Mouse (Mus musculus): ENCODE results near the gene Amdhd2. TPM values are rescaled to one million over a fixed set of nuclear protein-coding genes. Genes with fewer than 3 reads are reported as not detected.
A peak's percentile ranks its signal among the peaks of the same experiment; 100 is the strongest.
"Not testable (repeated sequence)": the region's sequence is repeated elsewhere in the genome, so short reads cannot be mapped to it uniquely, and the experiment has no call there.

Amdhd2 gene
- total and polyA plus RNA-seq, 2 experiments from 2014 or later = 34.0 to 58.6 TPM

DNA sequence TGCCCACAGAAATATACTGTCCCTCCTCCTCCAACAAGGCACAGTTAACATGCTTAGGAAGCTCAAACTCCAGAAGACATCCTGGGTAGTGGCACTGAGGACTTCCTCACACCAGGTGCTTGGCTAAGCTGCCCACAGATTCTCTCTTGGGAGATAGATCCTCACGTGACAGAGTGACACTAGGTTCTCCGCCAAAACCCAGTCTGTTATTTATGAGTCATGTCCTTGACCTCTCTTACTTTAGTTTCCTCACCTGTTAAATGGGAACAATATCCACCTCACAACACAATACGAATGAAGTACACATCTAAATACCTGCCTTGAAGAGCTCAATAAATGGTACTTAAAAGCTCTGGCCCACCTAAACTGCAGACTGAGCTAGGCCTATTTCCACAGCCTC is 24.3 kb downstream of the Amdhd2 start:
- no peak for DNase-seq (ENCODE audit: low spot score)
- Histone ChIP-seq H3K36me3 (ENCODE audit: insufficient read depth, low read length) (no peaks in the 10 kb centered on the region), H3K4me2 (ENCODE audit: low read depth, low read length, poor library complexity, severe bottlenecking) (no peak overlapping the region), H3K4me1 (ENCODE audit: insufficient read depth, low read length) (peaks cover 12% of the 10 kb centered on the region), H3K27ac (ENCODE audit: low read depth, low read length) (no peak overlapping the region), H3K9me3 (ENCODE audit: low read length) (no peaks in the 10 kb centered on the region), H3K27me3 (ENCODE audit: insufficient read depth, low read length) (no peaks in the 10 kb centered on the region), H3K4me3 (ENCODE audit: low read depth, low read length) (no peak overlapping the region), H3K9ac (replicated peaks; ENCODE audit: low read length, poor library complexity, severe bottlenecking) (no peak overlapping the region)
- TF ChIP-seq CTCF (IDR thresholded peaks at IDR 0.05) = no peak
- 83% methylated on average over 3 of the region's 3 CpGs for WGBS
- ATAC-seq (ENCODE audit: low FRiP score) = no peak

DNA sequence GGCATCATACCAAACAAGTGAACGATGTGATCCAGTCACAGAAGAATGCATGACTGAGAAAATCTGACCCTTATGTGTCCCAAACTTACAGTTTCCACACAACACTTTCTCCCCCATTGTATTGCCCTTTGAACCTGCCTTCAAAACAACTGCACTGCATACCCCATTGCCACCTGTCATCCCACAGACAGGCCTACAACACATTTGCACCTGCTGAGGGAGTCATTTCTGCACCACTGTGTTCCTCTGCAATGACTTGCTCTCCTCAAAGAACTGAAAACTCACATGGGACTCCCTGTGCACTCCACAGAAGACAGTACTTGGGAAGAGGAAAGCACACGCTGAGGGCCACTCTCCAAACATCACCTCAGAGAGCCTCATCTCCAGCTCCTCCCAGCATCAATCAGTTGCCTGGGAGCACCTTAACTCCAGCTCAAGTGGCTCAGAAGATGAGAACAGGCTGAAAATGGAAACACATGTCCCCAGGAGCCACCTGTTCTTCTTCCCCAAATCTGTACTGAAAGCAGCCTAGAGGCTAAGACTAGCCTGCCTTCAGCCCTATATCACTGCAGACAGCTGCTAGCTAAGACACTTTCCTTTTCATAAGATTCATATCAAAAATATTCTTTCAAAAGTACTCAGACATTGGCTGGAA is 26.2 kb downstream of the Amdhd2 start:
- no peaks in the 10 kb centered on the region for H3K9me3 ChIP-seq (ENCODE audit: low read length)
- no peak overlapping the region for H3K4me2 ChIP-seq (ENCODE audit: low read depth, low read length, poor library complexity, severe bottlenecking)
- H3K36me3 ChIP-seq (ENCODE audit: insufficient read depth, low read length) = no peaks in the 10 kb centered on the region
- TF ChIP-seq CTCF (IDR thresholded peaks at IDR 0.05) = no peak
- no peak overlapping the region for H3K4me3 ChIP-seq (ENCODE audit: low read depth, low read length)
- H3K27me3 ChIP-seq (ENCODE audit: insufficient read depth, low read length) = no peaks in the 10 kb centered on the region
- H3K27ac ChIP-seq (ENCODE audit: low read depth, low read length) = no peak overlapping the region
- no peak overlapping the region for H3K9ac ChIP-seq (replicated peaks; ENCODE audit: low read length, poor library complexity, severe bottlenecking)
- peaks cover 10% of the 10 kb centered on the region for H3K4me1 ChIP-seq (ENCODE audit: insufficient read depth, low read length)
- WGBS = 72% methylated on average over 2 of the region's 2 CpGs
- ATAC-seq (ENCODE audit: low FRiP score) (no peak), DNase-seq (ENCODE audit: low spot score) (no peak)

DNA sequence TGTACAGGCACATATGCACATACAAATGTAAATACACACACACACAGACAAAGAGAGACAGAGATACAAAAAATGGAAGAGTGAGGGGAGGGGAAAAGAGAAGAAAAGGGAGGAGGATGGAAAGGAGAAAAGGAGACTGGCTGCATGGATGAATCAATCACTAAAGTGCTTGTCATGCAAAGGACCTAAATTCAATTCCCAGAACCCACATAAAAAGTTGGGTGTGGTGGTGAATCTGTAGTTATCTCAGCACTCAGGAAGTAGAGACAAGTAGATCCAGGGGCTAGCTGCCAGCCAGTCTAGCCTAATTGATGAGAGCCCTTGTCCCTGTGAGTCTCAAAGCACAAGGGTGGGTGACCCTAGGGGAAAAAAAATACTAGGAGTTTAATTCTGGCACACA is 29.5 kb downstream of the Amdhd2 start:
- no peak for DNase-seq (ENCODE audit: low spot score)
- Histone ChIP-seq H3K27ac (ENCODE audit: low read depth, low read length) (no peak overlapping the region), H3K9me3 (ENCODE audit: low read length) (no peaks in the 10 kb centered on the region), H3K4me3 (ENCODE audit: low read depth, low read length) (no peak overlapping the region), H3K36me3 (ENCODE audit: insufficient read depth, low read length) (no peaks in the 10 kb centered on the region), H3K9ac (replicated peaks; ENCODE audit: low read length, poor library complexity, severe bottlenecking) (no peak overlapping the region), H3K4me1 (ENCODE audit: insufficient read depth, low read length) (no peaks in the 10 kb centered on the region), H3K4me2 (ENCODE audit: low read depth, low read length, poor library complexity, severe bottlenecking) (no peak overlapping the region), H3K27me3 (ENCODE audit: insufficient read depth, low read length) (no peaks in the 10 kb centered on the region)
- no peak for TF ChIP-seq CTCF (IDR thresholded peaks at IDR 0.05)
- no peak for ATAC-seq (ENCODE audit: low FRiP score)

DNA sequence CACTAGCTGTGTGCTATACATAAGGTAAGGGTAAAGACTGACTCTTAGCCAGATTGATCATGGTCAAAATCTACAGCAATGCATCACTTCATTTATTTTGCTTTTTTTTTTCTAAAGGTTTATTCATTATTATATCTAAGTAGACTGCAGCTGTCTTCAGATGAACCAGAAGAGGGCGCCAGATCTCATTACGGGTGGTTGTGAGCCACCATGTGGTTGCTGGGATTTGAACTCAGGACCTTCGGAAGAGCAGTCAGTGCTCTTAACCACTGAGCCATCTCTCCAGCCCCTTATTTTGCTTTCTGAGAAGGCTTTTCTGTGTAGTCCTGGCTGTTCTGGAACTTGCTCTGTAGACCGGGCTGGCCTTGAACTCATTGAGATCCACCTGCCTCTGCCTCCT is 30.6 kb downstream of the Amdhd2 start:
- not testable (repeated sequence) for H3K4me2 ChIP-seq (ENCODE audit: low read depth, low read length, poor library complexity, severe bottlenecking); DNase-seq (ENCODE audit: low spot score); ATAC-seq (ENCODE audit: low FRiP score); H3K4me1 ChIP-seq (ENCODE audit: insufficient read depth, low read length); H3K9me3 ChIP-seq (ENCODE audit: low read length); H3K9ac ChIP-seq (replicated peaks; ENCODE audit: low read length, poor library complexity, severe bottlenecking); H3K4me3 ChIP-seq (ENCODE audit: low read depth, low read length); H3K36me3 ChIP-seq (ENCODE audit: insufficient read depth, low read length); H3K27ac ChIP-seq (ENCODE audit: low read depth, low read length); H3K27me3 ChIP-seq (ENCODE audit: insufficient read depth, low read length)
- 82% methylated on average over 4 of the region's 4 CpGs for WGBS

DNA sequence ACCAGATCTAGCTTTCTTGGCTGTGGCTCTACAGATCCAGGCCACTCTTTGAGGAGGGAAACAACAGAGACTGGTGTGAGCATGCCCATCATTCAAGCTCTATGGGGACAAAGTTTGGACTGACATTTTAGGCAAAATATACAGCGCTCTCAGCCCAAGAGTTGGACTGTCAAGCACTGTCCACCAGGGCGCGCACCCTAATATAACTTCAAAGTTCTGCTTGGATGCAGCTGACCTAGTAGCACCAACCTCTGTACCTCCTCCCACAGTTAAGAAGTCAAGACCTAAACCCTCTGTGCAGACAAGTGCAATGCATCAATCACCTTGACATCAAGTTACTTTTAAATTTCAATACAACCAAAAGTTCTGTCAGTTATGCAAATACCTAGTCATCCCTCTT is 32.0 kb downstream of the Amdhd2 start:
- Histone ChIP-seq H3K4me1 (ENCODE audit: insufficient read depth, low read length) (no peaks in the 10 kb centered on the region), H3K4me2 (ENCODE audit: low read depth, low read length, poor library complexity, severe bottlenecking) (no peak overlapping the region), H3K9ac (replicated peaks; ENCODE audit: low read length, poor library complexity, severe bottlenecking) (no peak overlapping the region), H3K27me3 (ENCODE audit: insufficient read depth, low read length) (no peaks in the 10 kb centered on the region), H3K4me3 (ENCODE audit: low read depth, low read length) (no peak overlapping the region), H3K36me3 (ENCODE audit: insufficient read depth, low read length) (no peaks in the 10 kb centered on the region), H3K27ac (ENCODE audit: low read depth, low read length) (no peak overlapping the region), H3K9me3 (ENCODE audit: low read length) (no peaks in the 10 kb centered on the region)
- TF ChIP-seq CTCF (IDR thresholded peaks at IDR 0.05) = peak; percentile 8; the same call in 1 of the 2 replicates
- no peak for ATAC-seq (ENCODE audit: low FRiP score)
- WGBS = 92% methylated on average over 3 of the region's 3 CpGs
- no peak for DNase-seq (ENCODE audit: low spot score)

DNA sequence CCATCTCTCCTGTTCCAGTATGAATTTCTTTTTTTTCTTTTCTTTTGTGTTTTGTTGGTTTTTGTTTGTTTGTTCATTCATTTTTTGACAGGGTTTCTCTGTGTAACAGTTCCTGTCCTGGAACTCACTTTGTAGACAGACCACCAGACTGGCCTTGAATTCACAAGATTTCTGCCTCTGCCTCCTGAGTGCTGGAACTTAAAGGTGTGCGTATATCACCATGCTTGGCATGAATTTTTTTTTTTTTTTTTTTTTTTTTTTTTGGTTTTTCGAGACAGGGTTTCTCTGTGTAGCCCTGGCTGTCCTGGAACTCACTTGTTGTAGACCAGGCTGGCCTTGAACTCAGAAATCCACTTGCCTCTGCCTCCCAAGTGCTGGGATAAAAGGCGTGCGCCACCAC is 34.3 kb downstream of the Amdhd2 start:
- H3K4me2 ChIP-seq (ENCODE audit: low read depth, low read length, poor library complexity, severe bottlenecking); H3K36me3 ChIP-seq (ENCODE audit: insufficient read depth, low read length); H3K4me1 ChIP-seq (ENCODE audit: insufficient read depth, low read length); DNase-seq (ENCODE audit: low spot score); ATAC-seq (ENCODE audit: low FRiP score); H3K4me3 ChIP-seq (ENCODE audit: low read depth, low read length); H3K27me3 ChIP-seq (ENCODE audit: insufficient read depth, low read length); H3K27ac ChIP-seq (ENCODE audit: low read depth, low read length); H3K9ac ChIP-seq (replicated peaks; ENCODE audit: low read length, poor library complexity, severe bottlenecking); H3K9me3 ChIP-seq (ENCODE audit: low read length): not testable (repeated sequence)
- WGBS = 95% methylated on average over 4 of the region's 4 CpGs

All from midbrain, postnatal 0 days (tissue).